Mouse (Mus musculus) cerebellum, adult 2 months (tissue): ENCODE measurements around the gene Cdk8.

Experiments
- CTCF ChIP-seq: fragments of 200-500 bp; IDR thresholded peaks from 2 replicates; pipeline ENCODE4 v1.5.1; 2011; ENCODE audit warnings: low read depth, mild to moderate bottlenecking, control low read depth, low read length, moderate library complexity, borderline replicate concordance; ENCODE audit not compliant: insufficient read depth
- POLR2A ChIP-seq: fragments of 200-500 bp; IDR thresholded peaks from 2 replicates; pipeline ENCODE4 v1.6.1; 2011; ENCODE audit warnings: low read length, control low read depth, borderline replicate concordance; ENCODE audit not compliant: insufficient read depth

DNA sequence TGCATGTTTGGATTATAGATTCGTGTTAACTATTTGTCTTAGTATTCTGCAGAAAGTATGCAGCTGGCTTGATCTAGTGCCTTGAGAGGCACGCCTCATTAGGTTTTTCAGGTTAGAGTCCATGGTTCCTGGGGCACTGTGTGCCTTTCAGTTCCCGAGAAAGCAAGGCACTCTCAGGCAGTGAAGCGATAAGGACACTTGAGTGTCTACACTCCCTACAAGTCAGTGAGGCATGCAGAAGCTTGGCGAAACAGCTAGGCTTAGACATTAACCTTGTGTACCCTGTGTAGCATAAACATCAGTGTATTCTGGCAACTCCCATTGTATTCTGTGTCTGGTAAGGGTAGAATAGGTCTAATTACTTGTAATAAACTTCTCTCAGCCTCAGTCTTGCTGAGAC lies 25.5 kb upstream of the Cdk8 start:
- TF ChIP-seq CTCF (no peak), POLR2A (no peak)
